Mouse (Mus musculus) bone marrow, adult 2 months (tissue): Measurements from ENCODE around the gene Hdac10.

Experiments used
- CTCF ChIP-seq: fragments of 200-500 bp; IDR thresholded peaks from 2 replicates; pipeline ENCODE4 v1.5.1; 2011; ENCODE audit warnings: low read length, control low read depth; ENCODE audit not compliant: control insufficient read depth, insufficient read depth
- POLR2A ChIP-seq: fragments of 200-500 bp; IDR thresholded peaks from 2 replicates; pipeline ENCODE4 v1.6.1; 2011; ENCODE audit warnings: low read depth, mild to moderate bottlenecking, control low read depth, low read length, borderline replicate concordance; ENCODE audit not compliant: control insufficient read depth

GRCm38 (mm10) chr15:89100823-89101222 is 27.7 kb downstream of the Hdac10 start:
- TF ChIP-seq POLR2A (no peak), CTCF (no peak)
